Mouse (Mus musculus) bone marrow macrophage, adult 2 months (primary cell): ENCODE results near the gene Acap1.

Experiments used
- CTCF ChIP-seq: IDR thresholded peaks from 2 replicates; pipeline ENCODE4 v1.5.1; 2012; ENCODE audit warnings: low read depth, mild to moderate bottlenecking, low read length, moderate library complexity
- POLR2A ChIP-seq: IDR thresholded peaks from 2 replicates; pipeline ENCODE4 v1.6.1; 2012; ENCODE audit warnings: mild to moderate bottlenecking, low read depth, low read length, borderline replicate concordance

DNA sequence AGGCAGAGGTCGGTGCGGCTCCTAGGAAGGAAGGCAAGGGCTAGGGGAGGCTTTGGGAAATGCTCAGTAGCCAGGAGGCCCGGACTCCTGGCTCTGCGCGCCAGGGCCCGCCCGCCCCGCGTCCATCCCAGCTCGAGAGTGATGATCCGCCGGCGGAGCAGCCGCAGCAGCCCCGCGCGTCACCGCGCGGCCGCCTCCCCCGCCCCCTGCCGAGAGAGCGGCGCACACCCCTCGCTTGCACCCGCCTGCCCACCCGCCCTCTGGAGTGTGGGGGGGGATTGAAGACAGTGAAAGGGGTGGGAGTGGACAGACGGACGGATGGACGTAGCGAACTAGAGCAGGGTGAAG lies 57.8 kb downstream of the Acap1 start, which contains the start of gene Nlgn2:
- TF ChIP-seq CTCF (no peak), POLR2A (no peak)
